Mouse (Mus musculus) kidney, adult 8-10 months (tissue): ENCODE data around the gene Dolpp1.

ENCODE experiments used
- DNase-seq, 2 experiments: peaks; one replicate each; pipeline ENCODE4 v3.0.0; 2022

The Dolpp1 gene

GRCm38 (mm10) chr2:30379307-30379706 is 12.7 kb upstream of the Dolpp1 start:
- DNase-seq: no peak

GRCm38 (mm10) chr2:30380564-30381376 is 11.3 kb upstream of the Dolpp1 start:
- no peak for DNase-seq

GRCm38 (mm10) chr2:30381377-30381725 is 10.7 kb upstream of the Dolpp1 start:
- no peak for DNase-seq

- DNase-seq: no peak
Measured at GRCm38 (mm10) chr2:30384814-30385213, 7.2 kb upstream of the Dolpp1 start.

GRCm38 (mm10) chr2:30385591-30385990 is 6.5 kb upstream of the Dolpp1 start:
- DNase-seq: no peak

- no peak for DNase-seq
Measured at GRCm38 (mm10) chr2:30386913-30387312, 5.1 kb upstream of the Dolpp1 start.

GRCm38 (mm10) chr2:30389000-30389399 is 3.1 kb upstream of the Dolpp1 start:
- DNase-seq: no peak

GRCm38 (mm10) chr2:30392577-30393369 is 719 bp downstream of the Dolpp1 start:
- peak; percentile 76 to 86 for DNase-seq

GRCm38 (mm10) chr2:30393370-30393656 is 1.3 kb downstream of the Dolpp1 start:
- peak in 1 of 2 experiments; percentile 33 for DNase-seq

GRCm38 (mm10) chr2:30395757-30396156 is 3.7 kb downstream of the Dolpp1 start:
- no peak for DNase-seq

GRCm38 (mm10) chr2:30396246-30396645 is 4.2 kb downstream of the Dolpp1 start:
- no peak for DNase-seq

GRCm38 (mm10) chr2:30397986-30398512 is 6.0 kb downstream of the Dolpp1 start:
- no peak for DNase-seq

GRCm38 (mm10) chr2:30399191-30400171 is 7.4 kb downstream of the Dolpp1 start:
- DNase-seq: peak in 1 of 2 experiments; percentile 41

- no peak for DNase-seq
Measured at GRCm38 (mm10) chr2:30401581-30401980, 9.5 kb downstream of the Dolpp1 start.

- DNase-seq: no peak
Measured at GRCm38 (mm10) chr2:30402351-30402826, 10.3 kb downstream of the Dolpp1 start.

GRCm38 (mm10) chr2:30402843-30403242 is 10.8 kb downstream of the Dolpp1 start:
- DNase-seq: no peak

GRCm38 (mm10) chr2:30403870-30404269 is 11.8 kb downstream of the Dolpp1 start:
- no peak for DNase-seq

- DNase-seq: no peak
Measured at GRCm38 (mm10) chr2:30407221-30407620, 15.2 kb downstream of the Dolpp1 start.

- no peak for DNase-seq
Measured at GRCm38 (mm10) chr2:30407778-30408177, 15.7 kb downstream of the Dolpp1 start.

- no peak for DNase-seq
Measured at GRCm38 (mm10) chr2:30408452-30409100, 16.5 kb downstream of the Dolpp1 start.

GRCm38 (mm10) chr2:30409454-30410176 is 17.6 kb downstream of the Dolpp1 start:
- DNase-seq: peak; percentile 76 to 86
